Mouse (Mus musculus) retina, postnatal 1 day (tissue): ENCODE measurements around the gene Tefm.
A peak's percentile ranks its signal among the peaks of the same experiment; 100 is the strongest.
"Not testable (repeated sequence)": the region's sequence is repeated elsewhere in the genome, so short reads cannot be mapped to it uniquely, and the experiment has no call there.

Experiments used
- DNase-seq: peaks from one replicate; pipeline ENCODE4 v3.0.0-alpha.2; 2012

Gene Tefm

GRCm38 (mm10) chr11:80141825-80142521 lies at the start of gene Tefm:
TSS of gene Tefm (minus strand) at chr11:80142175.
- peak; percentile 95 for DNase-seq

GRCm38 (mm10) chr11:80190280-80190679 lies 48.3 kb upstream of the Tefm start:
- DNase-seq = no peak

- DNase-seq = not testable (repeated sequence)
Observed at GRCm38 (mm10) chr11:80185441-80185976, 43.5 kb upstream of the Tefm start.

- no peak for DNase-seq
Observed at GRCm38 (mm10) chr11:80184531-80185071, 42.6 kb upstream of the Tefm start.

GRCm38 (mm10) chr11:80183705-80184255 lies 41.8 kb upstream of the Tefm start, which contains the start of gene Rnf135:
TSS of gene Rnf135 (plus strand) at chr11:80183851.
- peak; percentile 87 for DNase-seq

- not testable (repeated sequence) for DNase-seq
Observed at GRCm38 (mm10) chr11:80183054-80183704, 41.2 kb upstream of the Tefm start.

GRCm38 (mm10) chr11:80181021-80181749 lies 39.2 kb upstream of the Tefm start:
- DNase-seq = no peak

- DNase-seq = no peak
Observed at GRCm38 (mm10) chr11:80178316-80178715, 36.3 kb upstream of the Tefm start.

GRCm38 (mm10) chr11:80176911-80177895 lies 35.2 kb upstream of the Tefm start:
- no peak for DNase-seq

GRCm38 (mm10) chr11:80173963-80174670 lies 32.1 kb upstream of the Tefm start:
- no peak for DNase-seq

- DNase-seq = no peak
Observed at GRCm38 (mm10) chr11:80171884-80172283, 29.9 kb upstream of the Tefm start.

GRCm38 (mm10) chr11:80170351-80170750 lies 28.4 kb upstream of the Tefm start:
- DNase-seq = no peak

- no peak for DNase-seq
Observed at GRCm38 (mm10) chr11:80169629-80170028, 27.7 kb upstream of the Tefm start.

GRCm38 (mm10) chr11:80168611-80169249 lies 26.8 kb upstream of the Tefm start:
- no peak for DNase-seq

GRCm38 (mm10) chr11:80168121-80168520 lies 26.1 kb upstream of the Tefm start:
- DNase-seq = no peak

GRCm38 (mm10) chr11:80164224-80164623 lies 22.2 kb upstream of the Tefm start:
- DNase-seq = no peak

GRCm38 (mm10) chr11:80163362-80164116 lies 21.6 kb upstream of the Tefm start:
- DNase-seq = no peak

GRCm38 (mm10) chr11:80161041-80161440 lies 19.1 kb upstream of the Tefm start:
- no peak for DNase-seq

- DNase-seq = no peak
Observed at GRCm38 (mm10) chr11:80159018-80159417, 17.0 kb upstream of the Tefm start.

GRCm38 (mm10) chr11:80156841-80157240 lies 14.9 kb upstream of the Tefm start:
- no peak for DNase-seq
